ENCODE assay signal across 9 mouse cellular contexts in the genomic region with DNA sequence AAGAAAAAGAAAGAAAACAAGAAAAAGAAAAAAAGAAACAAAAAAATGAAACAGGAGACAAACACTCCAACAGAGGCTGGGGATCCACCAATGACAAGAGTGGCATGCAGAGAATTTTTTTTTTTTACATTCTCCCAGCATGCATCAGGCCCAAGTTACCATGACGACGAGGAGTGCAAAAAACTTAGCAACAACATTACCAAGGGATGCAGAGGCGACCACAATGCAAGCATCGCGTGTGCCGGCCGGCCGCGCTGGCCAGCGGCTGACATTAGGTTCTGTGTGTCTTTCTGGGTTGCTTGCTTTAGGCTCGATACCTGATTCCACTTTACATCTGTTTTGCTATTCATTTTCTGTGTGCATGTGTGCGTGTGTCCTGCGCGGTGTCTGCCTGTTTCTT. TPM values are rescaled to one million over a fixed set of nuclear protein-coding genes. Genes with fewer than 3 reads are reported as not detected.
DNase-seq lines count a peak whose midpoint lies in the region; ATAC-seq and TF ChIP-seq lines count a peak whose summit lies in the region.
"Had no signal": no experiment of that assay in that cellular context is flagged by ENCODE, and none has a peak within 500 bp of the region (broad histone marks: within the 10 kb centered on the region; RNA-seq: fewer than 3 reads in every experiment).

No protein-coding gene starts in this region.

- H3K4me1 ChIP-seq in forebrain, embryonic 11.5 days (replicated peaks; ENCODE audit: control insufficient read depth, insufficient read depth, low read length), result peaks cover 5% of the 10 kb centered on the region; the same call in 1 of the 2 replicates
- H3K4me1 ChIP-seq in cerebellum, adult 2 months (ENCODE audit: control insufficient read depth, insufficient read depth, low read length), result no peaks in the 10 kb centered on the region; the same call in 1 of the 2 replicates

- H3K27me3 ChIP-seq in forebrain, embryonic 11.5 days (ENCODE audit: control insufficient read depth, insufficient read depth, low read length), result no peaks in the 10 kb centered on the region
- no peaks in the 10 kb centered on the region for H3K27me3 ChIP-seq in cerebellum, adult 2 months (ENCODE audit: control insufficient read depth, insufficient read depth, low read length)

- 64% methylated on average over 14 of the region's 14 CpGs for WGBS in forebrain, embryonic 11.5 days
- 71% methylated on average over 14 of the region's 14 CpGs for WGBS in cerebellum, adult 2 months

- peak; percentile 53; the same call in 1 of the 2 replicates for ATAC-seq in forebrain, embryonic 11.5 days (replicated peaks; ENCODE audit: low FRiP score)
- no peak for ATAC-seq in granulocyte monocyte progenitor cell, adult 5-6 weeks (replicated peaks; ENCODE audit: poor library complexity, severe bottlenecking)

- peak overlapping the region; percentile 27; the same call in 1 of the 2 replicates for H3K27ac ChIP-seq in forebrain, embryonic 11.5 days (ENCODE audit: low read depth, low read length)
- no peak overlapping the region for H3K27ac ChIP-seq in cerebellum, adult 2 months (ENCODE audit: insufficient read depth, low read length)
- H3K27ac ChIP-seq: liver, embryonic 14.5 days had no signal

- H3K9ac ChIP-seq in forebrain, embryonic 11.5 days (ENCODE audit: low read length), result no peak overlapping the region
- H3K9ac ChIP-seq: liver, embryonic 14.5 days had no signal

- peaks cover 20% of the 10 kb centered on the region for H3K36me3 ChIP-seq in forebrain, embryonic 11.5 days (ENCODE audit: control insufficient read depth, insufficient read depth, low read length)

- no peak for TF ChIP-seq CTCF in cerebellum, adult 2 months (IDR thresholded peaks at IDR 0.05; ENCODE audit: borderline replicate concordance, insufficient read depth, low read depth, low read length)

- no peaks in the 10 kb centered on the region for H3K9me3 ChIP-seq in forebrain, embryonic 11.5 days (ENCODE audit: control insufficient read depth, low read length)

- no peak for TF ChIP-seq POLR2A in cerebellum, adult 2 months (IDR thresholded peaks at IDR 0.05; ENCODE audit: borderline replicate concordance, insufficient read depth, low read length)

- peak; percentile 76 for DNase-seq in right cerebral cortex, adult 18-20 months
- DNase-seq in right cerebral cortex, postnatal 4 days, result no peak
- DNase-seq in forebrain, embryonic 11.5 days (ENCODE audit: low spot score), result no peak
- DNase-seq in lung, postnatal 36 days, result peak; percentile 48
- DNase-seq in thymus, postnatal 14 days, result peak; percentile 66
- no peak for DNase-seq in gastrocnemius, postnatal 10 days
- DNase-seq in cerebellum, adult 2 months, result no peak

- no peak overlapping the region for H3K4me3 ChIP-seq in forebrain, embryonic 11.5 days (ENCODE audit: low read depth, low read length)
- H3K4me3 ChIP-seq in cerebellum, adult 2 months (replicated peaks; ENCODE audit: insufficient read depth, low read depth, low read length), result no peak overlapping the region

- H3K4me2 ChIP-seq in forebrain, embryonic 11.5 days (ENCODE audit: low read depth, low read length, severe bottlenecking), result no peak overlapping the region

RNA-seq across cellular contexts. Expression of gene Ptprs, which starts 30.9 kb away (rescaled TPM):
- 210 and 218 TPM in 2 replicates for polyA plus RNA-seq in forebrain, embryonic 11.5 days (2014; fragmentation: Nextera tagmentation; extraction: Ambion mirVana)
- 10 to 100 TPM; 64.1 to 94.7 TPM for total RNA-seq in gastrocnemius, postnatal 10 days (2021)
- total RNA-seq in granulocyte monocyte progenitor cell, adult 5-6 weeks (2014; fragmentation: Nextera tagmentation), result 62.2 and 73.5 TPM in 2 replicates
- 45.1 and 59.2 TPM in 2 replicates for total RNA-seq in granulocyte monocyte progenitor cell, adult 5-6 weeks (2017)
- polyA plus RNA-seq in cerebellum, adult 2 months (2012; rRNA removed), result 478 and 518 TPM in 2 replicates

Comparison
In these comparisons a context has a peak if more than half of its experiments do, and no peak if none do; other contexts are left out.
1. DNase-seq: peak in right cerebral cortex, adult 18-20 months (single experiment), lung, postnatal 36 days (single experiment) and thymus, postnatal 14 days (single experiment); none in right cerebral cortex, postnatal 4 days (single experiment), forebrain, embryonic 11.5 days (single experiment), gastrocnemius, postnatal 10 days (single experiment) and cerebellum, adult 2 months (0 of 2).